Mouse (Mus musculus) CD4-positive, CD25-positive, alpha-beta regulatory T cell, adult 2 months (primary cell): ENCODE measurements at regions not wholly inside any gene's neighbourhood (a gene's known extent, or its start where the extent isn't known, plus 50 kb on each side); places are given as distances from the start of the nearest gene placed in this dataset.
A peak's percentile ranks its signal among the peaks of the same experiment; 100 is the strongest.

Experiments
- DNase-seq: peaks from one replicate; pipeline ENCODE4 v3.0.0-alpha.2; 2012; ENCODE audit warnings: low read depth, low spot score

GRCm38 (mm10) chr4:8956312-8957022 is 717.6 kb upstream of the Car8 start:
- no peak for DNase-seq

GRCm38 (mm10) chr4:8955306-8955705 is 716.5 kb upstream of the Car8 start:
- no peak for DNase-seq

- peak; percentile 10 for DNase-seq
Observed at GRCm38 (mm10) chr4:8954356-8954914, 715.6 kb upstream of the Car8 start.

GRCm38 (mm10) chr4:8953181-8953580 is 714.3 kb upstream of the Car8 start:
- no peak for DNase-seq

- DNase-seq = no peak
Observed at GRCm38 (mm10) chr4:8949951-8950350, 711.1 kb upstream of the Car8 start.

- no peak for DNase-seq
Observed at GRCm38 (mm10) chr4:8949537-8949936, 710.7 kb upstream of the Car8 start.

GRCm38 (mm10) chr4:8945116-8945515 is 706.3 kb upstream of the Car8 start:
- no peak for DNase-seq

- no peak for DNase-seq
Observed at GRCm38 (mm10) chr4:8943080-8943479, 704.2 kb upstream of the Car8 start.

- DNase-seq = no peak
Observed at GRCm38 (mm10) chr4:8938948-8939411, 700.1 kb upstream of the Car8 start.

- DNase-seq = no peak
Observed at GRCm38 (mm10) chr4:8935899-8936298, 697.1 kb upstream of the Car8 start.

GRCm38 (mm10) chr4:8934541-8934940 is 695.7 kb upstream of the Car8 start:
- no peak for DNase-seq

GRCm38 (mm10) chr4:8929346-8929745 is 690.5 kb upstream of the Car8 start:
- DNase-seq = no peak

GRCm38 (mm10) chr4:8928551-8929305 is 689.9 kb upstream of the Car8 start:
- peak; percentile 50 for DNase-seq

GRCm38 (mm10) chr4:8927276-8927906 is 688.5 kb upstream of the Car8 start:
- DNase-seq = peak; percentile 75

- peak; percentile 86 for DNase-seq
Observed at GRCm38 (mm10) chr4:8926642-8927275, 687.9 kb upstream of the Car8 start.

- no peak for DNase-seq
Observed at GRCm38 (mm10) chr4:8922695-8923363, 684.0 kb upstream of the Car8 start.

- peak; percentile 49 for DNase-seq
Observed at GRCm38 (mm10) chr4:8921477-8922385, 682.9 kb upstream of the Car8 start.

- DNase-seq = no peak
Observed at GRCm38 (mm10) chr4:8920306-8920705, 681.5 kb upstream of the Car8 start.

GRCm38 (mm10) chr4:8919366-8919984 is 680.6 kb upstream of the Car8 start:
- DNase-seq = no peak
